Mouse (Mus musculus): ENCODE data around the gene Zranb2.

Zranb2 gene

GRCm38 (mm10) chr3:157578469-157579170 lies 44.7 kb downstream of the Zranb2 start:
- no peak for DNase-seq (ENCODE audit: low spot score)

GRCm38 (mm10) chr3:157579376-157579775 lies 45.4 kb downstream of the Zranb2 start:
- DNase-seq (ENCODE audit: low spot score): no peak

- no peak for DNase-seq (ENCODE audit: low spot score)
Observed at GRCm38 (mm10) chr3:157580299-157580698, 46.3 kb downstream of the Zranb2 start.

- DNase-seq (ENCODE audit: low spot score): no peak
Observed at GRCm38 (mm10) chr3:157581755-157582154, 47.8 kb downstream of the Zranb2 start.

GRCm38 (mm10) chr3:157582626-157583405 lies 48.9 kb downstream of the Zranb2 start:
- no peak for DNase-seq (ENCODE audit: low spot score)

GRCm38 (mm10) chr3:157597837-157598379 lies 63.9 kb downstream of the Zranb2 start:
- no peak for DNase-seq (ENCODE audit: low spot score)
